Mouse (Mus musculus) midbrain, embryonic 15.5 days (tissue): ENCODE results near the gene Gm10272. TPM values are rescaled to one million over a fixed set of nuclear protein-coding genes. Genes with fewer than 3 reads are reported as not detected.
"Not testable (repeated sequence)": the region's sequence is repeated elsewhere in the genome, so short reads cannot be mapped to it uniquely, and the experiment has no call there.

ENCODE experiments used
- ATAC-seq: fragments of 200-750 bp; cut with Nextera tagmentation; replicated peaks from 2 replicates; pipeline ENCODE4 v1.8.0; 2017; ENCODE audit warnings: moderate TSS enrichment
- H3K27ac ChIP-seq: fragments of 300-500 bp; sonication (generic); 2 replicates; pipeline ENCODE4 v1.5.1; 2015; ENCODE audit warnings: mild to moderate bottlenecking, inconsistent platforms
- H3K27me3 ChIP-seq: fragments of 300-500 bp; sonication (generic); replicated peaks from 2 replicates; pipeline ENCODE4 v1.6.1; 2015; ENCODE audit warnings: inconsistent platforms
- H3K36me3 ChIP-seq: fragments of 300-500 bp; sonication (generic); replicated peaks from 2 replicates; pipeline ENCODE4 v1.6.1; 2015; ENCODE audit warnings: inconsistent platforms
- H3K4me1 ChIP-seq: fragments of 300-500 bp; sonication (generic); 2 replicates; pipeline ENCODE4 v1.6.1; 2015; ENCODE audit warnings: inconsistent platforms
- H3K4me2 ChIP-seq: fragments of 300-500 bp; sonication (generic); 2 replicates; pipeline ENCODE4 v1.6.1; 2015; ENCODE audit warnings: inconsistent platforms, mild to moderate bottlenecking, moderate library complexity
- H3K4me3 ChIP-seq: fragments of 300-500 bp; sonication (generic); 2 replicates; pipeline ENCODE4 v1.5.1; 2015; ENCODE audit warnings: mild to moderate bottlenecking, inconsistent platforms
- H3K9ac ChIP-seq: fragments of 300-500 bp; sonication (generic); 2 replicates; pipeline ENCODE4 v1.6.1; 2015; ENCODE audit warnings: mild to moderate bottlenecking, inconsistent platforms
- H3K9me3 ChIP-seq: fragments of 300-500 bp; sonication (generic); 2 replicates; pipeline ENCODE4 v1.6.1; 2016; ENCODE audit warnings: inconsistent platforms
- WGBS: fragments of 180-500 bp; shearing (Covaris S2); methylation state at CpG from one replicate; pipeline ENCODE4 v1.1.7; 2015; ENCODE audit warnings: mixed read lengths; 5-methylcytosine and 5-hydroxymethylcytosine counted together
- polyA plus RNA-seq: library from polyadenylated mRNA; unstranded; fragments of >200 nt; fragmentation: Nextera tagmentation; extraction: Ambion mirVana; gene quantifications from 2 replicates; pipeline ENCODE4 v1.2.1, GENCODE M21; 2015

Gm10272 gene
- polyA plus RNA-seq, 1 experiment from 2014 or later = not detected

DNA sequence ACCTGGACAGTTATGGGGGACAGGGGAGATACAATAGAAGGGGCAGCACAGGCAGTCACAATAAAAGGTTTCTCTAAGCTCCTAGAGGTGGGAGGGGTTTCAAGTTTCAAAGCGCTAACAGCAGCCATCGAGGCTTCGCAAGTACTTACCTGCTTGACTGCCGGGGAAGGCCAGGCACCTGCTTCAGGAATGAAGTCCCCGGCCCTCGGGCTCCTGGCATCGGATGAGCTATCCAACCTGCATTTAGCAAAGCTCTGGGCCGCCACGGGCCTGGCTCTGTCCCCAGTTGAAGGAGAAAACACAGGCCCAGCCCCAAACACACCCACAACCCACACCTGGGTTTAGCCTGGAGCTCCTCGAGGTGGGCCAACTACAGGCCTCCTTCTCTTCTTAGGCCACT lies 19.4 kb upstream of the Gm10272 start:
- no peak overlapping the region for H3K27ac ChIP-seq
- H3K36me3 ChIP-seq = no peaks in the 10 kb centered on the region
- H3K4me2 ChIP-seq = no peak overlapping the region
- no peaks in the 10 kb centered on the region for H3K9me3 ChIP-seq
- H3K9ac ChIP-seq = no peak overlapping the region
- peaks cover 12% of the 10 kb centered on the region; the same call in 1 of the 2 replicates for H3K4me1 ChIP-seq
- H3K4me3 ChIP-seq = no peak overlapping the region
- H3K27me3 ChIP-seq = 0 out of 2 replicates have a peak, but pooled peaks cover 11% of the 10 kb centered on the region
- 25% methylated on average over 10 of the region's 10 CpGs for WGBS
- ATAC-seq = no peak

DNA sequence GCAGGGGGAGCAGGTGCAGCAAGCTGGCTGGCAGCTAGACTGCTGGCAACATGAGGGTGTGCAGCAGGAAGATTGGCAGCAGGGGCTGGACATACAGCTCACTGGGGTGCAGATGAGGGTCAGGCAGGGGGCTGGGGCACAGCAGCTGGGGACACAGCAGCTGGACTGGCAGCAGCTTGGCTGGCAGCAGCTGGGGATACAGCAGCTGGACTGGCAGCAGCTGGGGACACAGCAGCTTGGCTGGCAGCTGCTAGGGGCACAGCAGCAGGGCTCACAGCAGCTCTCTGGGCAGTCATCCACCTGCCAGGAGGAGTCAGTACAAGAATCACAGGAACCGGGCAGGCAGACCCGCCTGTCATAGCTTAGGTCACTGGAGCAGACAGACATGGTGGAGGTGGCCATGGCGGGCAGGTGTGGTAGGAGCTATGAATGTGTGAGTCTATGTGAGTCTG lies 16.0 kb upstream of the Gm10272 start, which contains the start of gene Gm19402:
Gene Gm19402 (minus strand): TSS at position 402 of the 452 bp plus-strand sequence.
- H3K4me3 ChIP-seq, H3K4me1 ChIP-seq, H3K9ac ChIP-seq, H3K36me3 ChIP-seq, H3K27me3 ChIP-seq, H3K9me3 ChIP-seq, ATAC-seq, H3K27ac ChIP-seq, H3K4me2 ChIP-seq: not testable (repeated sequence)
- WGBS = 63% methylated on average over 3 of the region's 3 CpGs

DNA sequence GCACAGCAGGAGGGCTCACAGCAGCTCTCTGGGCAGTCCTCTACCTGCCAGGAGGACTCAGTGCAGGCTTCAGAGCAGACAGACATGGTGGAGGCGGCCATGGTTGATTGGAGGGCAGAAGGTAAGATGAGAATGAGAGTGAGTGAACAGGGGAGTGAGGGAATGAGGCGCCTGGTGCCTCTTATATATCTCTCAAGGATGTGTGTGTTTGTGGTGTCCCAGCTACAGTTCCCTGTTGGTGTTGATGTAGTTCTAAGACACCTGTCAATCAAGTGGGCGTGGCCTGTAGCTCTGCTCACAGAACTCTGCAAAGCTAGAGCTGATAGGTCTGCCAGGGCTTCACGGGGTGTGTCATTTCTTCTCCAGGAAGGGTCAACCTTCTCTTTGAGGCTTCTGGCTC lies 9.3 kb upstream of the Gm10272 start, which contains the start of gene Gm9508:
Gene Gm9508 (minus strand): TSS at position 101 of the 400 bp plus-strand sequence.
- no peaks in the 10 kb centered on the region for H3K9me3 ChIP-seq
- no peak for ATAC-seq
- H3K4me3 ChIP-seq = no peak within 1 kb of the TSS
- H3K36me3 ChIP-seq = no peaks in the 10 kb centered on the region
- H3K4me1 ChIP-seq = no peaks in the 10 kb centered on the region
- H3K27ac ChIP-seq = no peak within 1 kb of the TSS
- 51% methylated on average over 4 of the region's 4 CpGs for WGBS
- H3K27me3 ChIP-seq = no peaks in the 10 kb centered on the region
- H3K9ac ChIP-seq = no peak within 1 kb of the TSS
- no peak within 1 kb of the TSS for H3K4me2 ChIP-seq

DNA sequence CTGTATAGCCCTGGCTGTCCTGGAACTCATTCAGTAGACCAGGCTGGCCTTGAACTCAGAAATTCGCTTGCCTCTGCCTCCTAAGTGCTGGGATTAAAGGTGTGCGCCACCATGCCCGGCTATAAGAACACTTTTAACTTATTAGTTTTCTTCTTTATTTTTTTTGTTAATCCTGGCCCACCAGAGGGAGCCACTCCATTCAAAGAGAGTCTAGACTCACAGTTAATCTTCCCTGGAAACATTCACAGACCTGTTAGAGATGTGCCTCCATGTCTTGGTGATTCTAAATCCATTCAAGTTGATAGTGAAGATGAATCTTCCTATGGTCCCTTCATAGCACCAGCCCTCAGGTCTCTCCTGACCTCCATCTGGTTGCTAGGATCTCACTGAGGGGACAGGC lies 3.4 kb downstream of the Gm10272 start:
- no peaks in the 10 kb centered on the region for H3K36me3 ChIP-seq
- H3K4me1 ChIP-seq = no peaks in the 10 kb centered on the region
- H3K9me3 ChIP-seq = no peaks in the 10 kb centered on the region
- WGBS = 78% methylated on average over 3 of the region's 3 CpGs
- no peaks in the 10 kb centered on the region for H3K27me3 ChIP-seq
- H3K9ac ChIP-seq = no peak overlapping the region
- H3K4me2 ChIP-seq = no peak overlapping the region
- no peak for ATAC-seq
- no peak overlapping the region for H3K27ac ChIP-seq
- no peak overlapping the region for H3K4me3 ChIP-seq

DNA sequence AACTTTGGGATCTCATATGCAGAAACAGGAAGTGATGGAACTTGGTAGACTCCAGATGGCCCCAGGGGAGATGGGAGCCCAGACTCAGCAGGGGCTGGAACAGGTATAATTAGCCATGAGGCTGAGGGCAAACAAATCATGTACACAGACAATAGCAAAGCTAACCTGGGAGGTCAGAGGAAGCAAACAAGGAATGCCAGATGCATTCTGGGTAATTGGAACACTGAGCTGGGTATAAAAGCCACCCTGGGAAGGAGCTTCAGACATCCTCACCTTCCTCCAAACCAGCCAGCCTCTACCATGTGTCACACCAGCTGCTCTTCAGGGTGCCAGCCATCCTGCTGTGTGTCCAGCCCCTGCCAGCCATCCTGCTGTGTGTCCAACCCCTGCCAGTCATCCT lies 4.7 kb downstream of the Gm10272 start, which contains the start of gene Gm10024:
Gene Gm10024 (plus strand): TSS at position 301 of the 400 bp plus-strand sequence.
- H3K36me3 ChIP-seq, H3K4me1 ChIP-seq, H3K27ac ChIP-seq, H3K4me2 ChIP-seq, H3K9me3 ChIP-seq, H3K27me3 ChIP-seq, H3K4me3 ChIP-seq, ATAC-seq, H3K9ac ChIP-seq: not testable (repeated sequence)

DNA sequence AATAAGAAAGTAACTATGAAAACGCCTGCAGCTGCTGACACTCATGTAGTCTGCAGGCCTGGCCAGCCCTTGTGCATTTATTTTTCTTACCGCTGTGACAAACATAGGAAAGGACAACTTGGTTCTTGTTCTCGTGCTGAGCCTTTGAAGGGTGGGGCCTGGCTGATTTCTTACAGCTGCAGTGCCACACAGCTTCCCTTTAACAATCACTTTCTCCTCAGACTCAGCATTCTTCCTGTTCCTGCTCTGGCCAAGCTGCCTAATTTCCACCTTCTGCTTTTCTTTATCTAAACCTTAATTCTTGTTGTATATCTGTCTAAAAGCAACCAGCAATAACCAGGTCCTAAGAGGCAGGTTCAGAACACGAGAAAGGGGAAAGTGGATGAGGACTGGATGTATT lies 7.3 kb downstream of the Gm10272 start:
- WGBS = 72% methylated on average over 4 of the region's 4 CpGs

DNA sequence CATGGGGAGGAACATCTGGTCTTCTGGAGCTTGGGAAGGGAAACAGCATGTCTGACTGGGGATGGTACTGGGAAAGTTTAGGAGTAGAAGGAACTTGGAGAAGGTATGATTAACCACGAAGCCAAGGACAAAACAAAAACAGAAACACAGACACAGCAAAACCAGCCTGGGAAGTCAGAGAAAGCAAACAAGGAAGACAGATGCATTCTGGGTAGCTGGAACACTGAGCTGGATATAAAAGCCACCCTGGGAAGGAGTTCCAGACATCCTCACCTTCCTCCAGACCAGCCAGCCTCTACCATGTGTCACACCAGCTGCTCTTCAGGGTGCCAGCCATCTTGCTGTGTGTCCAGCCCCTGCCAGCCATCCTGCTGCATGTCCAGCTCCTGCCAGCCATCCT lies 9.1 kb downstream of the Gm10272 start, which contains the start of gene Gm10142:
Gene Gm10142 (plus strand): TSS at position 301 of the 400 bp plus-strand sequence.
- Histone ChIP-seq H3K27me3 (no peaks in the 10 kb centered on the region), H3K27ac (no peak within 1 kb of the TSS), H3K4me3 (no peak within 1 kb of the TSS), H3K4me1 (no peaks in the 10 kb centered on the region), H3K9ac (no peak within 1 kb of the TSS), H3K4me2 (no peak within 1 kb of the TSS), H3K9me3 (no peaks in the 10 kb centered on the region), H3K36me3 (no peaks in the 10 kb centered on the region)
- WGBS = 79% methylated on average over 1 of the region's 1 CpGs
- ATAC-seq = no peak

More for the DNA sequence above, 7.3 kb downstream of the Gm10272 start:
- Histone ChIP-seq H3K27ac (no peak overlapping the region), H3K9me3 (no peaks in the 10 kb centered on the region), H3K4me3 (no peak overlapping the region), H3K4me2 (no peak overlapping the region), H3K4me1 (no peaks in the 10 kb centered on the region), H3K27me3 (no peaks in the 10 kb centered on the region), H3K9ac (no peak overlapping the region), H3K36me3 (no peaks in the 10 kb centered on the region)
- ATAC-seq = no peak

DNA sequence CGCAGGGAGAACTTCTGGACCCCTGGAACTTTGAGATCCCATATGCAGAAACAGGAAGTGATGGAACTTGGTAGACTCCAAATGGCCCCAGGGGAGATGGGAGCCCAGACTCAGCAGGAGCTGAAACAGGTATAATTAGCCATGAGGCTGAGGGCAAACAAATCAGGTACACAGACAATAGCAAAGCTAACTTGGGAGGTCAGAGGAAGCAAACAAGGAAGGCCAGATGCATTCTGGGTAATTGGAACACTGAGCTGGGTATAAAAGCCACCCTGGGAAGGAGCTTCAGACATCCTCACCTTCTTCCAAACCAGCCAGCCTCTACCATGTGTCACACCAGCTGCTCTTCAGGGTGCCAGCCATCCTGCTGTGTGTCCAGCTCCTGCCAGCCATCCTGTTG lies 13.9 kb downstream of the Gm10272 start, which contains the start of gene Krtap12-1:
Gene Krtap12-1 (plus strand): TSS at position 301 of the 400 bp plus-strand sequence.
- H3K27me3 ChIP-seq, H3K9me3 ChIP-seq, H3K9ac ChIP-seq, H3K4me1 ChIP-seq, H3K4me3 ChIP-seq, H3K27ac ChIP-seq, H3K36me3 ChIP-seq, ATAC-seq, H3K4me2 ChIP-seq: not testable (repeated sequence)
- 81% methylated on average over 1 of the region's 1 CpGs for WGBS

DNA sequence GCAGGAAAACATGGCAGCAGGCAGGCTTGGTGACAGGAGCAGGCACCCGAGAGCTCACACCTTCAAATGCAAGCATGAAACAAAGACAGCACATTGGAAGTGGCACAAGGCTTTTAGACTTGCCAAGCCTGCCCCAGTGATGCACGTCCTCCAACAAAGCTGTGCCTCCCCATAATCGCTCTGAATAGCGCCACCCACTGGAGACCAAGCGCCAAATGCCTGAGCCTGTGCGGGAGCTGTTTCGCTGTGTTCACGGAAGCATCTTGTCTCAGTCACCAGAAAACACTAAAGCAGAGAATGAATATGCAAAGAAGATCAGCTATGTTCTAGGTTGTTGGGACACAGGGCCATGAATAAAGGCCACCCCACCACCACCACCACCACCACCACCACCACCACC lies 18.4 kb downstream of the Gm10272 start:
- H3K4me2 ChIP-seq = no peak overlapping the region
- ATAC-seq = no peak
- no peak overlapping the region for H3K9ac ChIP-seq
- no peaks in the 10 kb centered on the region for H3K4me1 ChIP-seq
- 81% methylated on average over 8 of the region's 8 CpGs for WGBS
- H3K36me3 ChIP-seq = no peaks in the 10 kb centered on the region
- H3K27ac ChIP-seq = no peak overlapping the region
- no peak overlapping the region for H3K4me3 ChIP-seq
- no peaks in the 10 kb centered on the region for H3K27me3 ChIP-seq
- H3K9me3 ChIP-seq = no peaks in the 10 kb centered on the region

DNA sequence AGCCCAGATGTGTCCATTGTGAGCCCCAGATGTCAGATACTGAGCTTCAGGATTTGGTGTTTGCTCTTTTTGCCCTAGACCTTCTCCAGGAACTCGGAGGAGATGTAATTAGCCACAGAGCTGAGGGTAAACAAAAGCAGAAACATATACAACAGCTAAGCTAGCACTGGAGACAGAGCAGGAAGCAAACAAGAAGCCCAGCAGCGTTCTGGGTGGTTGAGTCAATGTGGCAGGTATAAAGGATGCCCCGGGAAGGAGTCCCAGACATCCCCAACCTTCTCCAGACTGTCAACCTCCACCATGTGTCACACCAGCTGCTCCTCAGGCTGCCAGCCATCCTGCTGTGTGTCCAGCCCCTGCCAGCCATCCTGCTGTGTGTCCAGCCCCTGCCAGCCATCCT lies 19.8 kb downstream of the Gm10272 start, which contains the start of gene Gm10100:
Gene Gm10100 (plus strand): TSS at position 301 of the 400 bp plus-strand sequence.
- Histone ChIP-seq H3K4me2 (no peak within 1 kb of the TSS), H3K27ac (no peak within 1 kb of the TSS), H3K9me3 (no peaks in the 10 kb centered on the region), H3K4me1 (no peaks in the 10 kb centered on the region), H3K27me3 (no peaks in the 10 kb centered on the region), H3K9ac (no peak within 1 kb of the TSS), H3K4me3 (no peak within 1 kb of the TSS), H3K36me3 (no peaks in the 10 kb centered on the region)
- WGBS = 44% methylated on average over 3 of the region's 3 CpGs
- no peak for ATAC-seq

DNA sequence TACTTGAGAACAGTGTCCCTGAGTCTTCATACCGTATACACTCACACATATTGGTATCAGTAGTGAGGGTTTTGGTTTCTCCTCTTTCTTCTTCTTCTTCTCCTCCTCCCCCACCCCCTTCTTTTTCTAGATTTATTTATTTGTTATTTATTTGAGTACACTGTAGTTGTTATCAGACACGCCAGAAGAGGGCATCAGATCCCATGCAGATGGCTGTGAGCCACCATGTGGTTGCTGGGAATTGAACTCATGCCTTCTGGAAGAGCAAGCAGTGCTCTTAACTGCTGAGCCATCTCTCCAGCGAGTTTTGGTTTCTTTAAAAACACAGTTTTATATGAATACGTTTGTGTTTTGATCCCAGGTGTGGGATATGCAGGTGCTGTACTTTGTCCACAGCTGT lies 21.9 kb downstream of the Gm10272 start:
- H3K36me3 ChIP-seq = no peaks in the 10 kb centered on the region
- no peaks in the 10 kb centered on the region for H3K4me1 ChIP-seq
- no peak for ATAC-seq
- no peak overlapping the region for H3K4me2 ChIP-seq
- no peaks in the 10 kb centered on the region for H3K9me3 ChIP-seq
- H3K27me3 ChIP-seq = no peaks in the 10 kb centered on the region
- H3K4me3 ChIP-seq = no peak overlapping the region
- H3K9ac ChIP-seq = no peak overlapping the region
- 74% methylated on average over 4 of the region's 4 CpGs for WGBS
- H3K27ac ChIP-seq = no peak overlapping the region

DNA sequence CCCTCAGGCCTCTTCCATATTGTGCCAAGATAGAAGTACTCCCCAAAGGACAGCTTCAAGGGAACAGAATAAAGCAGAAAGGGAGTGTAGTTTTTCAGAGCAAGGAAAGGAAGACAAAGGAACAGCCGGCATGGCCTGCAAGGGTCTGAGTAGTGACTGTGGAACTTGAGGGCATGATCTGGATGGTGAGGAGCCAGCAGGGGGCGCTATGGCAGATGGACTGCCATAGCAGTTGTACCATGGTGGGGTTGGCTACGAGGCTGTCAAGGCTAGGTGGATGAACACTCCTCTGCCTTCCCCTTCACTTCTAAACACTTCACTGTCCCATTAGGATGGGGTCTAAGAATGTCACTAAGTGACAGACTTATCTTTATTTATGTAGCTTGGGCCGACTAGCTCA lies 22.8 kb downstream of the Gm10272 start:
- H3K9ac ChIP-seq = no peak overlapping the region
- 55% methylated on average over 4 of the region's 4 CpGs for WGBS
- H3K27ac ChIP-seq = no peak overlapping the region
- no peaks in the 10 kb centered on the region for H3K27me3 ChIP-seq
- H3K4me2 ChIP-seq = no peak overlapping the region
- no peaks in the 10 kb centered on the region for H3K4me1 ChIP-seq
- H3K4me3 ChIP-seq = no peak overlapping the region
- H3K36me3 ChIP-seq = no peaks in the 10 kb centered on the region
- ATAC-seq = no peak
- no peaks in the 10 kb centered on the region for H3K9me3 ChIP-seq

DNA sequence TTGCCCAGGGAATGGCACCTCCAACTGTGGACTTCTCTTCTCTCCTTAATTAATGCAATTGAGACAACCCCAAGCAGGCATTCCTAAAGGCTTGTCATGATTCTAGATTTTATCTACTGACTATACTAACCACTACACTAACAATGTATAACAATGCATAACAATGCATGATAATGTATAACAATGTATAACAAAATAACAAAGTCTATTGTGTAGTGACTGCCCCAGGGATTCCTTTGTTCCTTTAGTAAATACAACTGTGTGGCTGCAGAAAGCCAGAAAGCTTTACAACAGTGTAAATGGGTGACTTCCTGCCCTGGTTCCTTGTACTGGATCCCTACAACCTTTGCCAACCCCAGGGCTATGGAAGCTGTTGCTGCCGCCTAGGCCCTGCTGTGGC lies 29.5 kb downstream of the Gm10272 start:
- Histone ChIP-seq H3K4me1 (no peaks in the 10 kb centered on the region), H3K4me3 (no peak overlapping the region), H3K9ac (no peak overlapping the region), H3K36me3 (no peaks in the 10 kb centered on the region), H3K4me2 (no peak overlapping the region), H3K9me3 (no peaks in the 10 kb centered on the region), H3K27me3 (no peaks in the 10 kb centered on the region), H3K27ac (no peak overlapping the region)
- ATAC-seq = no peak
- WGBS = 96% methylated on average over 1 of the region's 1 CpGs
